Mouse (Mus musculus) cerebellum, adult 2 months (tissue): Measurements from ENCODE around the gene Vpreb3.

Experiments
- CTCF ChIP-seq: fragments of 200-500 bp; IDR thresholded peaks from 2 replicates; pipeline ENCODE4 v1.5.1; 2011; ENCODE audit warnings: low read depth, mild to moderate bottlenecking, control low read depth, low read length, moderate library complexity, borderline replicate concordance; ENCODE audit not compliant: insufficient read depth
- POLR2A ChIP-seq: fragments of 200-500 bp; IDR thresholded peaks from 2 replicates; pipeline ENCODE4 v1.6.1; 2011; ENCODE audit warnings: low read length, control low read depth, borderline replicate concordance; ENCODE audit not compliant: insufficient read depth

DNA sequence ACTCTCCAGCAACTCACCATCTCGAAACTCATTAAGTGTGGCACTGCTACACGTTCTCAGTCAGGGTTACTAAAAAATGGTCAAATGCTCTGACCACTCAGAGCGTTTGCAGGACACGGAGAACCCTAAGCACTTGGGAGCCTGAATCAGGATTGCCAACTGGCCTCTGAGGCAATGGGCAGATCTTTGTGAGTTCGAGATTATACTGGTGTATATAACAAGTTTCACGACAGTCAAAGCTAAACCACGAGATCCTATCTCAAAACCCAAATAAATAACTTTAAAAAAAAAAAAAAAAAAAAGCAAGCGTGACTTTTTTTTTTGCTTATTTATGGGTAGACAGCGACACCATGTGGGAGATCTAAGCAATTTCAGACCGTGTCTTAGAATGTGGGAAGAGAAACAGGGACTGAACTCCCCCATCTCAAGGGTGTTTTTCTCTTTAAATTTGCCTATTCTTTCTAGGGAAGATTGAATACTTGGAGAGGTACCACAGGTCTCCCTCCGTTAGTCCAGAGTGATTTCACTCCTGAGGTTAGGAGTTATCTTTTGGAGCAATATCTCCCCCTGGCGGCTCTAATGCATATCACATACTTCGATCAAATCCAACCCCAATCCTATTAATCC lies 8.7 kb downstream of the Vpreb3 start:
- TF ChIP-seq CTCF (peak; percentile 55; the same call in 1 of the 2 replicates), POLR2A (no peak)
